ENCODE assay signal across 8 mouse cellular contexts in the genomic region with DNA sequence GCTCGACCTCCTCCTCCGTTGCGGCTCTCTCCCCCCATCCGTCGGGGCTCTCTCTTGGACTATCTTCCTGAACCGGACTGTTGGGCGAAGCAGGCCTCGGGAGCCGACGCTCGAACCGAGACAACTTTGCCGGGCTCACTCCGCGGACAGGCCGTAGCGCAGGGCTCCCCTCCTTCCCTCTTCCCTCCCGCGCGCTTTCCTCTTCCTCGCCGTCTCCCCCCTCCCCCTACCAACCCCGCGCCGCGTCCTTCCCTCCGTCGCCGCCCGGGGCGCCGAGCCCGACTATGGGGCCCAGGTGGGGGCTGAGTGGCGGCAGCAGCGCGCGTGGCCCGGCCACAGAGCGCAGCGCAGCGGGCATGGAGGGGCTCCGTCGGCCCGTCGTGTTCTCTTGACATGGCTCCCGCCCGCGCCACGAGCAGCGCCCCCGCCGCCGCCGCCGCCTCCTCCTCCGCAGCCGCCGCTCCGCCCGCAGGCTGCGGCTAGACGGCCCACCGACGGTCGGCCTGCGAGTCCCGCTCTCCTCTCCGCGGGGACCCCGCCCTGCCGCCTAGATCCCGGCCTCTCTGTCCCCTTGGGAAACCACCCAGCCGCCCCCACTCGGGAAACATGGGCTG. TPM values are rescaled to one million over a fixed set of nuclear protein-coding genes. Genes with fewer than 3 reads are reported as not detected.
DNase-seq lines count a peak whose midpoint lies in the region; ATAC-seq lines count a peak whose summit lies in the region.

A gene (plus strand): TSS at position 350 of the 614 bp plus-strand sequence.

- H3K9ac ChIP-seq in hindbrain, embryonic 13.5 days, result peak within 1 kb of the TSS; percentile 96
- peak within 1 kb of the TSS; percentile 88 for H3K9ac ChIP-seq in limb, embryonic 11.5 days (ENCODE audit: low read length)
- peak within 1 kb of the TSS; percentile 97 for H3K9ac ChIP-seq in stomach, embryonic 15.5 days

- H3K9me3 ChIP-seq in hindbrain, embryonic 13.5 days, result no peaks in the 10 kb centered on the region
- H3K9me3 ChIP-seq in limb, embryonic 11.5 days (ENCODE audit: control insufficient read depth, low read length), result no peaks in the 10 kb centered on the region
- no peaks in the 10 kb centered on the region for H3K9me3 ChIP-seq in midbrain, embryonic 10.5 days (replicated peaks)
- H3K9me3 ChIP-seq in stomach, embryonic 15.5 days, result no peaks in the 10 kb centered on the region

- peak within 1 kb of the TSS; percentile 98 for H3K4me3 ChIP-seq in hindbrain, embryonic 13.5 days
- peak within 1 kb of the TSS; percentile 98 for H3K4me3 ChIP-seq in limb, embryonic 11.5 days (ENCODE audit: low read depth, low read length)
- H3K4me3 ChIP-seq in midbrain, embryonic 10.5 days, result peak within 1 kb of the TSS; percentile 89
- H3K4me3 ChIP-seq in stomach, embryonic 15.5 days (replicated peaks), result peak within 1 kb of the TSS; percentile 98

- WGBS in hindbrain, embryonic 13.5 days, result under 1% methylated on average over 63 of the region's 74 CpGs
- WGBS in limb, embryonic 11.5 days, result under 1% methylated on average over 74 of the region's 74 CpGs
- under 1% methylated on average over 61 of the region's 74 CpGs for WGBS in midbrain, embryonic 10.5 days
- 1% methylated on average over 71 of the region's 74 CpGs for WGBS in stomach, embryonic 15.5 days

- no peaks in the 10 kb centered on the region for H3K27me3 ChIP-seq in hindbrain, embryonic 13.5 days
- no peaks in the 10 kb centered on the region for H3K27me3 ChIP-seq in limb, embryonic 11.5 days (ENCODE audit: control insufficient read depth, insufficient read depth, low read length)
- H3K27me3 ChIP-seq in midbrain, embryonic 10.5 days (ENCODE audit: low read depth, poor library complexity, severe bottlenecking), result no peaks in the 10 kb centered on the region
- H3K27me3 ChIP-seq in stomach, embryonic 15.5 days (replicated peaks), result no peaks in the 10 kb centered on the region

- H3K4me2 ChIP-seq in hindbrain, embryonic 13.5 days, result peak within 1 kb of the TSS; percentile 94
- peak within 1 kb of the TSS; percentile 91 for H3K4me2 ChIP-seq in limb, embryonic 11.5 days (ENCODE audit: low read depth, severe bottlenecking)
- H3K4me2 ChIP-seq in stomach, embryonic 15.5 days, result peak within 1 kb of the TSS; percentile 72

- peak; percentile 60 for ATAC-seq in hindbrain, embryonic 13.5 days (ENCODE audit: low FRiP score)
- peak; percentile 31 for ATAC-seq in limb, embryonic 11.5 days (ENCODE audit: insufficient number of reproducible peaks, low FRiP score, low TSS enrichment, low read depth)
- ATAC-seq in stomach, embryonic 15.5 days (ENCODE audit: insufficient read depth, low FRiP score, low read depth), result peak; percentile 32

- H3K36me3 ChIP-seq in hindbrain, embryonic 13.5 days, result peaks cover 8% of the 10 kb centered on the region; the same call in 1 of the 2 replicates
- peaks cover under 1% of the 10 kb centered on the region; the same call in 1 of the 2 replicates for H3K36me3 ChIP-seq in limb, embryonic 11.5 days (ENCODE audit: control insufficient read depth, insufficient read depth, low read length)
- H3K36me3 ChIP-seq in midbrain, embryonic 10.5 days, result peaks cover 19% of the 10 kb centered on the region
- 0 out of 2 replicates have a peak, but pooled peaks cover 2% of the 10 kb centered on the region for H3K36me3 ChIP-seq in stomach, embryonic 15.5 days

- peaks cover 33% of the 10 kb centered on the region for H3K4me1 ChIP-seq in hindbrain, embryonic 13.5 days (replicated peaks)
- H3K4me1 ChIP-seq in limb, embryonic 11.5 days (ENCODE audit: control insufficient read depth, insufficient read depth, low read length), result peaks cover 5% of the 10 kb centered on the region; the same call in 1 of the 2 replicates
- H3K4me1 ChIP-seq in midbrain, embryonic 10.5 days, result peaks cover 35% of the 10 kb centered on the region
- H3K4me1 ChIP-seq in stomach, embryonic 15.5 days, result peaks cover 12% of the 10 kb centered on the region; the same call in 1 of the 2 replicates

- peak; percentile 26 for DNase-seq in retina, adult 2 months (ENCODE audit: low read depth, low spot score)
- DNase-seq in retina, embryonic 14.5 days (ENCODE audit: low spot score), result no peak
- peak; percentile 57 for DNase-seq in cerebellum, adult 8-10 months
- DNase-seq in gastrocnemius, adult 8-10 months (ENCODE audit: low spot score in 2 of 2), result peak; percentile 13 to 32
- DNase-seq in limb, embryonic 11.5 days (ENCODE audit: low spot score), result no peak
- no peak for DNase-seq in midbrain, embryonic 10.5 days (ENCODE audit: low spot score)

- H3K27ac ChIP-seq in hindbrain, embryonic 13.5 days, result peak within 1 kb of the TSS; percentile 99
- peak within 1 kb of the TSS; percentile 98 for H3K27ac ChIP-seq in limb, embryonic 11.5 days (replicated peaks; ENCODE audit: low read depth, low read length)
- peak within 1 kb of the TSS; percentile 96 for H3K27ac ChIP-seq in midbrain, embryonic 10.5 days (replicated peaks)
- peak within 1 kb of the TSS; percentile 100 for H3K27ac ChIP-seq in stomach, embryonic 15.5 days

RNA-seq across cellular contexts. Expression of the gene that starts here (rescaled TPM):
- 10 to 100 TPM; 45.0 to 68.9 (median 57.9) TPM for total RNA-seq in gastrocnemius, adult 8-10 months (2022)
- polyA plus RNA-seq in hindbrain, embryonic 13.5 days (2015; fragmentation: Nextera tagmentation; extraction: Ambion mirVana), result 22.6 and 23.4 TPM in 2 replicates
- polyA plus RNA-seq in limb, embryonic 11.5 days (2014; fragmentation: Nextera tagmentation; extraction: Ambion mirVana), result 18.4 and 20.4 TPM in 2 replicates
- polyA plus RNA-seq in midbrain, embryonic 10.5 days (2016; fragmentation: Nextera tagmentation; extraction: Ambion mirVana), result 8.3 and 10.4 TPM in 2 replicates
- 12.5 and 14.2 TPM in 2 replicates for polyA plus RNA-seq in stomach, embryonic 15.5 days (2015; fragmentation: Nextera tagmentation; extraction: Ambion mirVana)

Comparison
In these comparisons a context has a peak if more than half of its experiments do, and no peak if none do; other contexts are left out.
1. DNase-seq: peak in retina, adult 2 months (single experiment), cerebellum, adult 8-10 months (single experiment) and gastrocnemius, adult 8-10 months (2 of 2); none in retina, embryonic 14.5 days (single experiment), limb, embryonic 11.5 days (single experiment) and midbrain, embryonic 10.5 days (single experiment).
2. Peak in every context shown above with its lines, with median percentiles within 50 percentile points of each other: ATAC-seq, H3K27ac ChIP-seq, H3K4me2 ChIP-seq, H3K4me3 ChIP-seq and H3K9ac ChIP-seq.